Mouse (Mus musculus): ENCODE data around the gene Elof1. TPM values are rescaled to one million over a fixed set of nuclear protein-coding genes. Genes with fewer than 3 reads are reported as not detected.

Elof1 gene
- polyA plus RNA-seq, 1 experiment from 2014 or later: 190 TPM

DNA sequence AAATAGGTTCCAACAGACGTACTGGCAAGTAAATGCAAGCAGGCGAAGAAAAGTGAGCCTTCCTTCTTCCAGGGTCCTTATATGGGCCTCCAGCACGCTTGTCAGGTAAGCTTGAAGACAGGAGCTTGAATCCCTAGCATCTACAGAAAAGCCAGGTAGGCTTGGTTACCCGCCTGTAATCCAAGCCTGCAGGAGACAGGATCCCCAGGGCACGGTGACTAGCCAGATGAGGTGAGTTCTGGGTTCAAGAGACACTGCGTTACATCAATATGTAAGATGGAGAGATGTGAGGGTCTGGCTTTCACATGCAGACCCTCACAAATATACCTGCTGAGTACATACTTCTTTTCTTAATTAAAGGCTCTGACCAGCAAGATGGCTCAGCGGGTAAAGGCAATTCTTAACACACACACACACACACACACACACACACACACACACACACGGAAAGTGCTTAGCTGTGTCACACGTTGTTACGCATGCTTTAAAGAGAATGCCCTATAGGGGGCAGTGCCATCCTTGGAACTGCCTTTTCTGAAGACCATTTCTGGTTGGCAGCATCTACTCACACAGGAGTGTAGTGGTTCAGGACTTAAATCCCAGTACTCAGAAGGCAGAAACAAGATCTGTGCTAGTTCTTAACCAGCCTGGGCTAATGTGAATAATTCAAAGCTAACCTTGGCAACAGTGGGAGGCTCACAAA is 933 bp upstream of the Elof1 start:
- Histone ChIP-seq H3K4me1 (ENCODE audit: control insufficient read depth, insufficient read depth, low read length) (peaks cover 9% of the 10 kb centered on the region; the same call in 1 of the 2 replicates), H3K4me2 (replicated peaks; ENCODE audit: low read depth, low read length) (peak overlapping the region; percentile 84), H3K9me3 (ENCODE audit: control insufficient read depth, low read depth, low read length) (no peaks in the 10 kb centered on the region), H3K4me3 (ENCODE audit: low read depth, low read length) (peak overlapping the region; percentile 91; the same call in 1 of the 2 replicates), H3K27ac (ENCODE audit: low read length) (no peak overlapping the region), H3K9ac (replicated peaks; ENCODE audit: low read depth, low read length) (0 out of 2 replicates have a peak overlapping the region, but pooled peaks have one; percentile 73), H3K27me3 (ENCODE audit: control insufficient read depth, insufficient read depth, low read length) (no peaks in the 10 kb centered on the region), H3K36me3 (ENCODE audit: control insufficient read depth, insufficient read depth, low read length) (peaks cover 7% of the 10 kb centered on the region)
- 40% methylated on average over 10 of the region's 10 CpGs for WGBS
- no peak for ATAC-seq (ENCODE audit: insufficient number of reproducible peaks, insufficient read depth, low FRiP score, low read depth)

DNA sequence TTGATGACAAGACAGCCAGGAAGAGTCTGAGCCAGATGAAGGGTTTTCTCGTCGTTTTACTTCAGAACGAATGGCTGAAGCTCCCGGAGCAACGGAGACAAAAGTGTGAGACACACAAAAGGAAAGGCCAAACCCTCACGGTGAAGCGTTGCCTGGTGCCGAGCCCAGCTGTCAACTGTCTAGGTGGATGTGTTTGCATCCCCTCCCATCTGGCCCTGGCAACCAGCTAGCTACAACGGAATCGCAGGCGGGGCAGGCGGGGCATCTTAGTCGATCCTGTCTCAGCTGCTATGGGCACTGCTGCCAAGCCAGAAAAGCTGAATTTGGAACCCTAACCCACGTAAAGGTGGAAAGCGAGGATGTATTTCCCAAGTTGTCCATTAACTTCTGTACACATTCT is 886 bp downstream of the Elof1 start:
- WGBS: 24% methylated on average over 15 of the region's 15 CpGs
- Histone ChIP-seq H3K27me3 (ENCODE audit: control insufficient read depth, insufficient read depth, low read length) (no peaks in the 10 kb centered on the region), H3K36me3 (ENCODE audit: control insufficient read depth, insufficient read depth, low read length) (peaks cover 22% of the 10 kb centered on the region), H3K4me1 (ENCODE audit: control insufficient read depth, insufficient read depth, low read length) (peaks cover 9% of the 10 kb centered on the region; the same call in 1 of the 2 replicates), H3K9me3 (ENCODE audit: control insufficient read depth, low read depth, low read length) (no peaks in the 10 kb centered on the region), H3K4me2 (replicated peaks; ENCODE audit: low read depth, low read length) (peak overlapping the region; percentile 84), H3K4me3 (ENCODE audit: low read depth, low read length) (peak overlapping the region; percentile 91), H3K9ac (replicated peaks; ENCODE audit: low read depth, low read length) (peak overlapping the region; percentile 73), H3K27ac (ENCODE audit: low read length) (no peak overlapping the region; the same call in 1 of the 2 replicates)
- no peak for ATAC-seq (ENCODE audit: insufficient number of reproducible peaks, insufficient read depth, low FRiP score, low read depth)

DNA sequence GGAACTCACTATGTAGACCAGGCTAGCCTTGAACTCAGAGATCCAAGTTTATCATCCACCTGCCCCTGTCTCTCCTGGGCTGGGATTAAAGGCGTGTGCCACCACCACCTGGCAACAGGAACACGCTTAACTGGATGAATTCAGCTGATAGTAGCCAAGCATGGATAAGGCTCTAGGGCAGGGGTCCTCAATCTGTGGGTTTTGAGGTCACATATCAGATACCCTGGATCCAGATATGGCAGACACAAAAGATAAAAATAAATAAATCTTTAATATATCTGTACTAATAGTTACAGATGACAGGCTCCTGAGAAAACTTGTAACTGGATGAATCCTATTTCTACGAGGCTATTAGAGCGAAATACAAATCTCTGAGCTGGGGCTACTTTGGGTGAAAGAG is 1.3 kb downstream of the Elof1 start:
- Histone ChIP-seq H3K4me3 (ENCODE audit: low read depth, low read length) (peak overlapping the region; percentile 91), H3K27ac (ENCODE audit: low read length) (no peak overlapping the region), H3K27me3 (ENCODE audit: control insufficient read depth, insufficient read depth, low read length) (no peaks in the 10 kb centered on the region), H3K4me1 (ENCODE audit: control insufficient read depth, insufficient read depth, low read length) (peaks cover 9% of the 10 kb centered on the region; the same call in 1 of the 2 replicates), H3K9me3 (ENCODE audit: control insufficient read depth, low read depth, low read length) (no peaks in the 10 kb centered on the region), H3K4me2 (replicated peaks; ENCODE audit: low read depth, low read length) (peak overlapping the region; percentile 84), H3K9ac (replicated peaks; ENCODE audit: low read depth, low read length) (0 out of 2 replicates have a peak overlapping the region, but pooled peaks have one; percentile 73), H3K36me3 (ENCODE audit: control insufficient read depth, insufficient read depth, low read length) (peaks cover 25% of the 10 kb centered on the region)
- ATAC-seq (ENCODE audit: insufficient number of reproducible peaks, insufficient read depth, low FRiP score, low read depth): no peak
- WGBS: 83% methylated on average over 4 of the region's 4 CpGs

DNA sequence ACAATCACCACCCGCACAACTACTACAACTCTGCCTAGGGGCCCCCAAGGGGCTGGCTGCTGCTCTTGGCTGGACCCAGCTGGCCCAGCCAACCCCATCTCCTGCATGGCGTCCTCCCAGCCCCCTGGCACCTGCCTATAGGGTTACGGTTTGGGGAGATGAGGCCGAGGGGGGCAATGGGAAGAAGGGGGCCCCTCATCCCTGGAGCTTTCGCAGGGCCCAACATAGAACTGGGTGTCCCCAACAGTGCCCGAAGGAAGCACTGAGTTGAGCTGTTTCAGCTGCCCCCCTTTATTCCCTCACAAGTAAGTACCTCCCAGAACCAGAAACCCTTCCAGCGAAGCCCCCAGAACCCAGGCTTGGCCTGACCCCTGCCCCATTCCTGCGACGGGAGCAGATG is 8.8 kb downstream of the Elof1 start:
- H3K36me3 ChIP-seq (ENCODE audit: control insufficient read depth, insufficient read depth, low read length): peaks cover 30% of the 10 kb centered on the region
- no peaks in the 10 kb centered on the region for H3K9me3 ChIP-seq (ENCODE audit: control insufficient read depth, low read depth, low read length)
- no peak overlapping the region for H3K4me2 ChIP-seq (replicated peaks; ENCODE audit: low read depth, low read length)
- H3K9ac ChIP-seq (replicated peaks; ENCODE audit: low read depth, low read length): no peak overlapping the region
- no peak overlapping the region for H3K4me3 ChIP-seq (ENCODE audit: low read depth, low read length)
- 85% methylated on average over 9 of the region's 9 CpGs for WGBS
- H3K27me3 ChIP-seq (ENCODE audit: control insufficient read depth, insufficient read depth, low read length): no peaks in the 10 kb centered on the region
- ATAC-seq (ENCODE audit: insufficient number of reproducible peaks, insufficient read depth, low FRiP score, low read depth): no peak
- H3K4me1 ChIP-seq (ENCODE audit: control insufficient read depth, insufficient read depth, low read length): no peaks in the 10 kb centered on the region
- H3K27ac ChIP-seq (ENCODE audit: low read length): no peak overlapping the region

- Histone ChIP-seq H3K36me3 (ENCODE audit: control insufficient read depth, insufficient read depth, low read length) (no peaks in the 10 kb centered on the region), H3K27ac (ENCODE audit: low read length) (peak overlapping the region; percentile 84), H3K4me1 (ENCODE audit: control insufficient read depth, insufficient read depth, low read length) (peaks cover 6% of the 10 kb centered on the region; the same call in 1 of the 2 replicates), H3K27me3 (ENCODE audit: control insufficient read depth, insufficient read depth, low read length) (peaks cover 11% of the 10 kb centered on the region), H3K9ac (replicated peaks; ENCODE audit: low read depth, low read length) (0 out of 2 replicates have a peak overlapping the region, but pooled peaks have one; percentile 6), H3K9me3 (ENCODE audit: control insufficient read depth, low read depth, low read length) (no peaks in the 10 kb centered on the region), H3K4me2 (replicated peaks; ENCODE audit: low read depth, low read length) (peak overlapping the region; percentile 29), H3K4me3 (ENCODE audit: low read depth, low read length) (peak overlapping the region; percentile 23)
- peak; percentile 69; the same call in 1 of the 2 replicates for ATAC-seq (ENCODE audit: insufficient number of reproducible peaks, insufficient read depth, low FRiP score, low read depth)
- whole genome bisulfite sequencing: 2% methylated on average over 18 of the region's 18 CpGs
Measured at GRCm38 (mm10) chr9:22099922-22100321, 17.1 kb downstream of the Elof1 start.

GRCm38 (mm10) chr9:22098993-22099696 is 17.8 kb downstream of the Elof1 start, which contains the start of gene Cnn1:
Gene Cnn1 (plus strand): TSS chr9:22099216.
- H3K4me2 ChIP-seq (replicated peaks; ENCODE audit: low read depth, low read length): peak within 1 kb of the TSS; percentile 29
- peak within 1 kb of the TSS; percentile 84 for H3K27ac ChIP-seq (ENCODE audit: low read length)
- peak within 1 kb of the TSS; percentile 23 for H3K4me3 ChIP-seq (ENCODE audit: low read depth, low read length)
- H3K36me3 ChIP-seq (ENCODE audit: control insufficient read depth, insufficient read depth, low read length): no peaks in the 10 kb centered on the region
- no peaks in the 10 kb centered on the region for H3K9me3 ChIP-seq (ENCODE audit: control insufficient read depth, low read depth, low read length)
- peaks cover 6% of the 10 kb centered on the region; the same call in 1 of the 2 replicates for H3K4me1 ChIP-seq (ENCODE audit: control insufficient read depth, insufficient read depth, low read length)
- H3K27me3 ChIP-seq (ENCODE audit: control insufficient read depth, insufficient read depth, low read length): peaks cover 11% of the 10 kb centered on the region
- WGBS: 4% methylated on average over 14 of the region's 14 CpGs
- peak within 1 kb of the TSS; percentile 6; the same call in 1 of the 2 replicates for H3K9ac ChIP-seq (replicated peaks; ENCODE audit: low read depth, low read length)
- peak; percentile 64 for ATAC-seq (ENCODE audit: insufficient number of reproducible peaks, insufficient read depth, low FRiP score, low read depth)

GRCm38 (mm10) chr9:22095854-22096307 is 21.1 kb downstream of the Elof1 start:
- Histone ChIP-seq H3K27me3 (ENCODE audit: control insufficient read depth, insufficient read depth, low read length) (peaks cover 11% of the 10 kb centered on the region), H3K9me3 (ENCODE audit: control insufficient read depth, low read depth, low read length) (no peaks in the 10 kb centered on the region), H3K4me1 (ENCODE audit: control insufficient read depth, insufficient read depth, low read length) (peaks cover 6% of the 10 kb centered on the region; the same call in 1 of the 2 replicates), H3K4me2 (replicated peaks; ENCODE audit: low read depth, low read length) (peak overlapping the region; percentile 62), H3K4me3 (ENCODE audit: low read depth, low read length) (peak overlapping the region; percentile 28), H3K9ac (replicated peaks; ENCODE audit: low read depth, low read length) (0 out of 2 replicates have a peak overlapping the region, but pooled peaks have one; percentile 40), H3K36me3 (ENCODE audit: control insufficient read depth, insufficient read depth, low read length) (no peaks in the 10 kb centered on the region), H3K27ac (ENCODE audit: low read length) (no peak overlapping the region)
- peak; percentile 75; the same call in 1 of the 2 replicates for ATAC-seq (ENCODE audit: insufficient number of reproducible peaks, insufficient read depth, low FRiP score, low read depth)
- 1% methylated on average over 24 of the region's 24 CpGs for WGBS

- Histone ChIP-seq H3K4me1 (ENCODE audit: control insufficient read depth, insufficient read depth, low read length) (no peaks in the 10 kb centered on the region), H3K27me3 (ENCODE audit: control insufficient read depth, insufficient read depth, low read length) (no peaks in the 10 kb centered on the region), H3K36me3 (ENCODE audit: control insufficient read depth, insufficient read depth, low read length) (no peaks in the 10 kb centered on the region), H3K4me2 (replicated peaks; ENCODE audit: low read depth, low read length) (no peak overlapping the region), H3K4me3 (ENCODE audit: low read depth, low read length) (no peak overlapping the region), H3K9me3 (ENCODE audit: control insufficient read depth, low read depth, low read length) (no peaks in the 10 kb centered on the region), H3K9ac (replicated peaks; ENCODE audit: low read depth, low read length) (no peak overlapping the region), H3K27ac (ENCODE audit: low read length) (no peak overlapping the region)
- ATAC-seq (ENCODE audit: insufficient number of reproducible peaks, insufficient read depth, low FRiP score, low read depth): no peak
- WGBS: 79% methylated on average over 6 of the region's 6 CpGs
Measured at GRCm38 (mm10) chr9:22092746-22093145, 24.2 kb downstream of the Elof1 start.

Data from stomach, embryonic 14.5 days (tissue).